Mouse (Mus musculus) cerebellum, adult 2 months (tissue): ENCODE data around the gene Tas2r108. TPM values are rescaled to one million over a fixed set of nuclear protein-coding genes. Genes with fewer than 3 reads are reported as not detected.

Source experiments
- DNase-seq, 2 experiments: peaks; one replicate each; pipeline ENCODE4 v3.0.0; 2021
- H3K27ac ChIP-seq: fragments of 200-500 bp; 2 replicates; pipeline ENCODE4 v1.5.1; 2012; ENCODE audit warnings: low read length, control low read depth, inconsistent platforms; ENCODE audit not compliant: insufficient read depth
- H3K27me3 ChIP-seq: fragments of 200-500 bp; 2 replicates; pipeline ENCODE4 v1.6.1; 2012; ENCODE audit warnings: inconsistent platforms, mild to moderate bottlenecking, low read length, moderate library complexity; ENCODE audit not compliant: control insufficient read depth, insufficient read depth
- H3K4me1 ChIP-seq: fragments of 200-500 bp; 2 replicates; pipeline ENCODE4 v1.6.1; 2011; ENCODE audit warnings: low read length; ENCODE audit not compliant: control insufficient read depth, insufficient read depth
- H3K4me3 ChIP-seq: fragments of 200-500 bp; replicated peaks from 2 replicates; pipeline ENCODE3; 2011; ENCODE audit warnings: mild to moderate bottlenecking, low read depth, low read length, control low read depth; ENCODE audit not compliant: insufficient read depth
- CTCF ChIP-seq: fragments of 200-500 bp; IDR thresholded peaks from 2 replicates; pipeline ENCODE4 v1.5.1; 2011; ENCODE audit warnings: low read depth, mild to moderate bottlenecking, control low read depth, low read length, moderate library complexity, borderline replicate concordance; ENCODE audit not compliant: insufficient read depth
- POLR2A ChIP-seq: fragments of 200-500 bp; IDR thresholded peaks from 2 replicates; pipeline ENCODE4 v1.6.1; 2011; ENCODE audit warnings: low read length, control low read depth, borderline replicate concordance; ENCODE audit not compliant: insufficient read depth
- WGBS: fragments of 180-500 bp; shearing (Covaris S2); methylation state at CpG from one replicate; pipeline ENCODE4 v1.1.7; 2018; 5-methylcytosine and 5-hydroxymethylcytosine counted together
- polyA plus RNA-seq: library from polyadenylated mRNA; depleted of rRNA; stranded (reverse); fragments of >200 nt; gene quantifications from 2 replicates; pipeline ENCODE4 v1.2.3, GENCODE M21; 2012; rRNA removed

Gene Tas2r108
- 0.41 and 0.67 TPM in 2 replicates for polyA plus RNA-seq

DNA sequence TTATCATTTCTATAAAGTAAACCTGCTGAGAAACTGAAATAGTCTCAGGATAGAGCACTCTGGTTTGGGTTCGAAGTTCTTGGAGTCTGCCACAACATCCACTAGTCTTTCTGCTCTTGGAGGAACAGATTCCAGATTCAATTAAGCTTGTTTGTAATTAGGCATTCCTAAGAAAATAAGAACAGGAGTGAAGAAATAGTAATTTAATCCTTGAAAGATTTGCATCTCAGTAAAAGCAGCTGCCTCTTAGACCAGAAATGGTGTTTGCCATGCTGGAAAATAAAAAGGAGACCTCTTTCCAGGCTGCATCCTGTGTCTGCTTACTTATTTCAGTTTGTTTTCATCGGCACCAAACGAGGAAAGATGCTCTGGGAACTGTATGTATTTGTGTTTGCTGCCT is at the start of gene Tas2r108:
TSS of gene Tas2r108 (plus strand) at position 301 of the 400 bp plus-strand sequence.
- whole genome bisulfite sequencing, result 93% methylated on average over 3 of the region's 3 CpGs
- H3K4me1 ChIP-seq, result no peaks in the 10 kb centered on the region
- H3K4me3 ChIP-seq, result no peak within 1 kb of the TSS
- no peak for DNase-seq
- H3K27ac ChIP-seq, result no peak within 1 kb of the TSS
- TF ChIP-seq CTCF (no peak), POLR2A (no peak)
- H3K27me3 ChIP-seq, result no peaks in the 10 kb centered on the region

DNA sequence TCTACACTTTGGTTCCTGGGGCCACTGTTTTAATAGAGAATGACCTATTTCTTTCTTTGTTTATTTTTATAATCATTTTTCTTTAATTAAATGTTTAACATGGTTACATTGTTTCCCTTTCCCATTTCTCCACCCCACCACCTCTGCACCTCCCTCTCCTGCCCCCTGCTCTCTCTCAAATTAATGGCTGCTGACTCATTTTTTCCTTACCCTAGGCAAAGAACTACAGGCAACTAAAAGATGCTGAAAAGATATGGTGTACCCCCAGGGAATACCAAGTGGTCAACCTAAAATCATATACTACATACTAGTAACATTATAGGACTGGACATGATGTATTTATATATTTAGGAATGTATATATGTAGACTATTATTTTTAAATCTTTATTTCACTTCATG is 44.7 kb upstream of the Tas2r108 start:
- H3K27ac ChIP-seq, result no peak overlapping the region
- TF ChIP-seq CTCF, result no peak
- TF ChIP-seq POLR2A, result no peak
- no peaks in the 10 kb centered on the region for H3K4me1 ChIP-seq
- no peak for DNase-seq
- H3K27me3 ChIP-seq, result no peaks in the 10 kb centered on the region; the same call in 1 of the 2 replicates
- H3K4me3 ChIP-seq, result no peak overlapping the region

DNA sequence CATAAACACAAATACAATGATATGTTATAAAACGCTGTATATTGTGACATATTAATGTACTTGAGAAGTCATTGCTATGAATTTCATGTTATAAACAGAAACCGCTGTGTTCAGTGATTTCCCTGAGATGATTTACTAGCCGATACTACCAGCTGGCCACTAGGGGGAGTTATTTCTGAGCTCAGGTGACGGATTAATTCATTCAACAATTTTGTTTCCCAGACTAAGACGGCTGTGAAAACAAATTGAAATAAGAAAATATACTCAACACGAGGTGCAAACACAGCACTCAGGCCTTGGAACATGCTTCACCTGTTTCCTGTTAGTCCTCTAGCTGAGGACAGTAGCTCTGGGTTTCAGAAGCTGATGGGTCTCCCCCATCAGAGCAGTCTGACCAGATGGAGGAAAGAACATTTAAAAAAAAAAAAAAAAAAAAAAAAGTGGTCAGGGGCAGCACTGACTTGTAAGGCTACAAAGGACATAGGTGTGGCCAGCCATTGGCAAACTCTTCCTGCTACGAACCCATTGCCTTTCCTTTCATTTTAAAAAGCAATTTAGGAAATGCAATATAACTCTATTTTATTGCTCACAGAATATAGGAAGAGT is 38.8 kb upstream of the Tas2r108 start:
- H3K4me1 ChIP-seq, result no peaks in the 10 kb centered on the region
- no peak for DNase-seq
- TF ChIP-seq POLR2A (no peak), CTCF (no peak)
- H3K27me3 ChIP-seq, result no peaks in the 10 kb centered on the region
- 30% methylated on average over 7 of the region's 7 CpGs for WGBS
- no peak overlapping the region for H3K27ac ChIP-seq
- H3K4me3 ChIP-seq, result no peak overlapping the region

DNA sequence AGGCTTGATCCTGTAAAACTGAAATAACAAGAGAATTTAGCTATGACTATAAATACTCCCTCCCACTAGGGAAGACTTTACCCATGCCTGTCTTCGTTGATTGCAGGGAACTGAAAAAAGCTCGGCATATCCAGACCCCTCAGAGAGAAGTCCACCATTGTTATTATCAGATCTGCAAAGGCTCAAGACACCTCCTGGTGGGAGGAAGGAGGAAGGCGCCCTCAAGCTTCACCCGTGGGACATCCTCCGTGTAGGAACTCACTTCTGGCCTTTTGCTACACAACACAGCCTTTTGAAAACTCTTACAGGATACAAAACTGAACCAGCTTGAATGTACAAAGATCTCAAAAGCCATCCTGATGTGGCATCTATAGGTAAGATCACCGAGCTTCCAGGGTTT is 27.6 kb upstream of the Tas2r108 start:
- no peak for DNase-seq
- no peak for TF ChIP-seq POLR2A
- TF ChIP-seq CTCF, result no peak

DNA sequence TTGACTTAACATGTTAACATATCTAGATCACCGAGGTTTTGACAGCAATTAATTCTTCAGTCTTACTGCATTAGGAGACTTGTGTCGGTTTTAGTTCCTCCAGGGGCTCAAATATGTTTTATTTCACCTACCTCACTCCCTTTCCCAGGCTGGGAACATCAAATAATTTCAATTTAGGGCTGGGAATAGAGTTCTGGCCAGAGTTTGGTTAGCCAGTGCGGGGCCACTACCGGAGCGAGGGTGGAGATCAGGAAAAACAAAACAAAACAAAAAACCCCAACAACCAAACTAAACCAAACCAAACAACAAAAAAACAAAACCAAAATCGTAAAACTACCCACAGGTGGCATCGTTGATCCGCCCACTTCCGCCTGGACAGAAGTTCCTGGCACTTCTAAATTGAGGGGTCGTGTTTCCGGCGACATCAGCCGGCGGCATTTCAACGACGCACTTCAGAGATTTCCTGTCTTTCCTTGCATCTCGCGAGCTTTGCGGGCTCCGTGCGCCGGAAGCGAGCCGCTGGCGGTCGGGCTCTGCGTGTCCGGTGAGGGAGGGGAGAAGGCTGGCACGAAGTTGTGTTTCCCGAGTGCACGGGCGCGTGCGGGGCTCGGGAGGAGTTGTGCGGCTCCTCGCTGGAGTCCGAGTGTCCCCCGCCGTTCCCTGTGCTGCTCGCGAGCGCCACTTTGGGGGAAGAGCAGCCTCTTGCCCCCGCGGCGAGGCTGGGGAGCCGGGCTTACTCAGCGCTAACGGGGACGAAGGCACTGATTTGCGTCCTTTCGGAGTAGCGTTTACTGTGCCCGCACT is 22.2 kb upstream of the Tas2r108 start, which contains the start of gene Ssbp1:
TSS of gene Ssbp1 (plus strand) at position 437 of the 804 bp plus-strand sequence.
- under 1% methylated on average over 54 of the region's 54 CpGs for WGBS
- peak within 1 kb of the TSS; percentile 67 for H3K27ac ChIP-seq
- TF ChIP-seq CTCF, result no peak
- peak; percentile 90 for TF ChIP-seq POLR2A
- no peaks in the 10 kb centered on the region for H3K27me3 ChIP-seq
- peak; percentile 92 for DNase-seq
- peak within 1 kb of the TSS; percentile 62 for H3K4me3 ChIP-seq
- H3K4me1 ChIP-seq, result no peaks in the 10 kb centered on the region; the same call in 1 of the 2 replicates

More for the DNA sequence above, 27.6 kb upstream of the Tas2r108 start:
- Histone ChIP-seq H3K27ac (no peak overlapping the region), H3K4me1 (no peaks in the 10 kb centered on the region), H3K4me3 (no peak overlapping the region), H3K27me3 (no peaks in the 10 kb centered on the region)
- 36% methylated on average over 6 of the region's 6 CpGs for WGBS

DNA sequence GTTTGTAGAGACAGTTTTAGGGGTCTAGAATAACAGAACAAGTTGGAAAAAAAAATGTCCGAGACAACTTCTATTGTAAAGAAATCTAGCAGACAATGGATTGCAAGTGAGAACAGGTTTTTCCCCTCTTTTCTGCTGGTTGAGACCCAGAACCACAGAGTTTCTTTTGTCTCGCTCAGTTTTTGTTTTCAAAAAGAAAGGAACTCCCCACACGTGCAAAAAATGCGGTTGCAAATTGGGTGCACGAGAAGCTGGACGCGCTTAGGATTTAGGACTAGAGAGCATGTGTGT is 21.7 kb upstream of the Tas2r108 start:
- Histone ChIP-seq H3K4me1 (no peaks in the 10 kb centered on the region; the same call in 1 of the 2 replicates), H3K27me3 (no peaks in the 10 kb centered on the region), H3K27ac (peak overlapping the region; percentile 67), H3K4me3 (peak overlapping the region; percentile 62)
- WGBS, result under 1% methylated on average over 7 of the region's 7 CpGs
- DNase-seq, result no peak
- TF ChIP-seq CTCF (no peak), POLR2A (no peak)

DNA sequence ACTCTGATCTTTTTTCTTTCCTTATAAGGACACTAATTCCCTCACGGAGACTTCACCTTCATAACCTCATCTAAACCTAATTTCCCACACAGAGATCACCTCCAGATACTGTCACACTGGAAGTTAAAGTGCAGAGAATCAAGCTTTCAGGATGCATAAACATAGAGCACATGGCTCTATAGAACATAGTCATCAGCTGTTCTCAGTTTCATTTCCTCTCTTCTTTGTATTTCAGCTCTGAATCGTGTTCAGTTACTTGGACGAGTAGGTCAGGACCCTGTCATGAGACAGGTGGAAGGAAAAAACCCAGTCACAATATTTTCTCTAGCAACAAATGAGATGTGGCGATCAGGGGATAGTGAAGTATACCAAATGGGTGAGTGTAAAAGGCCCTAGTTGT is 17.2 kb upstream of the Tas2r108 start:
- no peak for DNase-seq
- no peak overlapping the region for H3K27ac ChIP-seq
- no peaks in the 10 kb centered on the region for H3K27me3 ChIP-seq
- 88% methylated on average over 4 of the region's 4 CpGs for WGBS
- no peak overlapping the region for H3K4me3 ChIP-seq
- TF ChIP-seq CTCF (no peak), POLR2A (no peak)
- no peaks in the 10 kb centered on the region; the same call in 1 of the 2 replicates for H3K4me1 ChIP-seq

DNA sequence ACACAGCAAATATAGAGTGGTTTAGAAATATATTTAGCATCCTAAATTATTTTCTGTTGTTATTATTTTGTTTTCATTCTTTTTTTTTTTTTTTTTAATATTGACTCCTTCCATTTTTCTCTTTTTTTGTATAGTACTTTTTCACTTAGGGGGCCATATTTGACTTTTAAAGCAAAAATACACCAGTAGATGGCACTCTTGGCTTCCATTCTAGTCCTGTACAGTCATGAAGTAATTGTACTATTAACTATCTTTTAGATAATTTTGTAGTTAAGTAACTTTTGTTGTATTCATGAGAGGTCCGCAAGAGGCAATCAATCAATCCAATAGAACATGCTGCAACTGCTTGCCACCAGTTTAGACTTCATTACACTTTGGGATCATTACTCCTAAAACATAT is 13.6 kb upstream of the Tas2r108 start:
- TF ChIP-seq CTCF (no peak), POLR2A (no peak)
- WGBS, result 100% methylated on average over 1 of the region's 1 CpGs

More for the DNA sequence above, 13.6 kb upstream of the Tas2r108 start:
- no peak for DNase-seq
- Histone ChIP-seq H3K27me3 (no peaks in the 10 kb centered on the region), H3K27ac (no peak overlapping the region), H3K4me3 (no peak overlapping the region), H3K4me1 (no peaks in the 10 kb centered on the region)
